Mouse (Mus musculus): ENCODE data around the gene Naaa.

- TF ChIP-seq CTCF (IDR thresholded peaks at IDR 0.05; ENCODE audit: borderline replicate concordance, control insufficient read depth, extremely low read depth, insufficient read depth, low read length, poor library complexity) (peak; percentile 21; the same call in 1 of the 2 replicates), POLR2A (IDR thresholded peaks at IDR 0.05; ENCODE audit: control insufficient read depth, extremely low read depth, insufficient read depth, low read length, poor library complexity) (0 out of 2 replicates have a peak, but pooled peaks have one; percentile 15)
These were observed 31.9 kb upstream of the Naaa start, which contains the start of gene Sdad1 for GRCm38 (mm10) chr5:92309681-92310511.
